Mouse (Mus musculus): ENCODE results near the gene Clcnka.

- no peak for TF ChIP-seq POLR2A (IDR thresholded peaks at IDR 0.05; ENCODE audit: borderline replicate concordance, extremely low read depth, low read depth, low read length)
- no peak for TF ChIP-seq CTCF (IDR thresholded peaks at IDR 0.05; ENCODE audit: insufficient read depth, low read length)
These were observed 10.6 kb downstream of the Clcnka start for GRCm38 (mm10) chr4:141387933-141388332.
